Mouse (Mus musculus): ENCODE measurements around the gene 1700012A03Rik. TPM values are rescaled to one million over a fixed set of nuclear protein-coding genes. Genes with fewer than 3 reads are reported as not detected.

Gene 1700012A03Rik
- polyA plus RNA-seq, 1 experiment from 2014 or later: not detected

- DNase-seq (ENCODE audit: low spot score): no peak
These were observed 43.3 kb downstream of the 1700012A03Rik start for GRCm38 (mm10) chr6:32093312-32093711.

GRCm38 (mm10) chr6:32105547-32106275 lies 55.7 kb downstream of the 1700012A03Rik start:
- DNase-seq (ENCODE audit: low spot score): no peak

All from thymus, postnatal 0 days (tissue).